Mouse (Mus musculus) heart, embryonic 16.5 days (tissue): Measurements from ENCODE around the gene Alkbh8. TPM values are rescaled to one million over a fixed set of nuclear protein-coding genes. Genes with fewer than 3 reads are reported as not detected.
"Not testable (repeated sequence)": the region's sequence is repeated elsewhere in the genome, so short reads cannot be mapped to it uniquely, and the experiment has no call there.

ENCODE experiments used
- ATAC-seq: fragments of 200-750 bp; cut with Nextera tagmentation; replicated peaks from 2 replicates; pipeline ENCODE4 v1.8.0; 2017; ENCODE audit warnings: moderate number of reproducible peaks; ENCODE audit not compliant: insufficient read depth, low FRiP score; ENCODE audit errors: extremely low read depth
- H3K27ac ChIP-seq: fragments of 300-500 bp; sonication (generic); 2 replicates; pipeline ENCODE4 v1.5.1; 2014; ENCODE audit warnings: mild to moderate bottlenecking, low read length, control low read depth, moderate library complexity
- H3K27me3 ChIP-seq: fragments of 300-500 bp; sonication (generic); 2 replicates; pipeline ENCODE4 v1.6.1; 2014; ENCODE audit warnings: low read length, mixed read lengths; ENCODE audit not compliant: control insufficient read depth, insufficient read depth
- H3K36me3 ChIP-seq: fragments of 300-500 bp; sonication (generic); 2 replicates; pipeline ENCODE4 v1.6.1; 2014; ENCODE audit not compliant: control insufficient read depth, insufficient read depth
- H3K4me1 ChIP-seq: fragments of 300-500 bp; sonication (generic); 2 replicates; pipeline ENCODE4 v1.6.1; 2014; ENCODE audit warnings: low read length, mixed read lengths; ENCODE audit not compliant: control insufficient read depth, insufficient read depth
- H3K4me2 ChIP-seq: fragments of 300-500 bp; sonication (generic); 2 replicates; pipeline ENCODE4 v1.6.1; 2014; ENCODE audit warnings: low read depth, mild to moderate bottlenecking, control low read depth, low read length
- H3K4me3 ChIP-seq: fragments of 300-500 bp; sonication (generic); 2 replicates; pipeline ENCODE4 v1.5.1; 2014; ENCODE audit warnings: mild to moderate bottlenecking, control low read depth, low read length
- H3K9ac ChIP-seq: fragments of 300-500 bp; sonication (generic); 2 replicates; pipeline ENCODE4 v1.6.1; 2014; ENCODE audit warnings: low read length, control low read depth
- H3K9me3 ChIP-seq: fragments of 300-500 bp; sonication (generic); replicated peaks from 2 replicates; pipeline ENCODE4 v1.6.1; 2016; ENCODE audit warnings: low read length; ENCODE audit not compliant: control insufficient read depth
- WGBS: fragments of 180-500 bp; shearing (Covaris S2); extraction: QIAGEN DNeasy Blood & Tissue Kit; methylation state at CpG from one replicate; pipeline ENCODE4 v1.1.7; 2014; 5-methylcytosine and 5-hydroxymethylcytosine counted together
- polyA plus RNA-seq: library from polyadenylated mRNA; unstranded; fragments of >200 nt; fragmentation: Nextera tagmentation; extraction: Ambion mirVana; gene quantifications from 2 replicates; pipeline ENCODE4 v1.2.1, GENCODE M21; 2015

Gene Alkbh8
- 14.0 and 16.3 TPM in 2 replicates for polyA plus RNA-seq

- Histone ChIP-seq H3K9ac (peak within 1 kb of the TSS; percentile 88), H3K4me2 (peak within 1 kb of the TSS; percentile 65), H3K4me3 (peak within 1 kb of the TSS; percentile 90), H3K27me3 (no peaks in the 10 kb centered on the region), H3K4me1 (peaks cover 2% of the 10 kb centered on the region; the same call in 1 of the 2 replicates), H3K9me3 (no peaks in the 10 kb centered on the region), H3K27ac (peak within 1 kb of the TSS; percentile 74), H3K36me3 (no peaks in the 10 kb centered on the region)
- peak; percentile 97 for ATAC-seq
- WGBS = 6% methylated on average over 20 of the region's 20 CpGs
Measured at GRCm38 (mm10) chr9:3334962-3335767, at the start of gene Alkbh8. TSS of gene Alkbh8 (plus strand) at chr9:3335140.

- no peak overlapping the region for H3K27ac ChIP-seq
- H3K9ac ChIP-seq = no peak overlapping the region
- no peak overlapping the region for H3K4me3 ChIP-seq
- ATAC-seq = no peak
- H3K4me2 ChIP-seq = no peak overlapping the region
- no peaks in the 10 kb centered on the region for H3K4me1 ChIP-seq
- no peaks in the 10 kb centered on the region for H3K36me3 ChIP-seq
- H3K27me3 ChIP-seq = no peaks in the 10 kb centered on the region
- peaks cover 5% of the 10 kb centered on the region for H3K9me3 ChIP-seq
Measured at GRCm38 (mm10) chr9:3309292-3309836, 25.6 kb upstream of the Alkbh8 start.

- Histone ChIP-seq H3K36me3 (no peaks in the 10 kb centered on the region), H3K4me3 (no peak overlapping the region), H3K4me1 (no peaks in the 10 kb centered on the region), H3K9me3 (peaks cover 5% of the 10 kb centered on the region), H3K27me3 (no peaks in the 10 kb centered on the region), H3K27ac (no peak overlapping the region), H3K4me2 (no peak overlapping the region), H3K9ac (no peak overlapping the region)
- no peak; the same call in 1 of the 2 replicates for ATAC-seq
- WGBS = 65% methylated on average over 2 of the region's 2 CpGs
Measured at GRCm38 (mm10) chr9:3310016-3310415, 24.9 kb upstream of the Alkbh8 start.

GRCm38 (mm10) chr9:3327342-3328053 lies 7.4 kb upstream of the Alkbh8 start:
- 39% methylated on average over 9 of the region's 9 CpGs for WGBS

DNA sequence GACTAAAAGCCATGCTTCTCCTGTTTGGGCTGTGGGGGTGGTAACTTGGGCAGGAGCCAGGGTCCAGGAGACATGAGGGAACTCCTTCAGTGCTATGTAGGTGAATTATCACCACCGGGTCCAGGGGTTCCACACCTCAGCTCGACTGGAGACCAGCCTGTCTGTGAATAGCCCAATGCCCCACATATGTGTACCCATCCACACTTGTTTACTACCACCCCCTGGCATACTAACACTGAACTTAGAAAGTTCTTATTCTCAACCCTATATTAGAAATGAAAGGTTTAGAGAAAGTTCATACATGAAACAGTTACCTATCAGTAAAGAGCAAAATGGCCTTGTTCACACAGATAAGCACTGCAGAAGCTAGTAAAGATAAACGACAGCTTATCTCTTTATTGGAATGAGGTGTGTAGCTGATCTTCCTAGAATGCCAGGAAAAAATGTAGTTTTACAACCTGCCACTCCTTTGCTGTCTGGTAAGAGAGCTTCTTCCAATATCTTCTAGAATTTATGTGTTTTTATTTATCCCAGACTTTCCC lies 6.8 kb upstream of the Alkbh8 start:
- H3K27ac ChIP-seq = no peak overlapping the region
- no peaks in the 10 kb centered on the region for H3K27me3 ChIP-seq
- H3K4me1 ChIP-seq = no peaks in the 10 kb centered on the region
- no peak overlapping the region for H3K9ac ChIP-seq
- ATAC-seq = no peak
- no peak overlapping the region for H3K4me2 ChIP-seq
- H3K36me3 ChIP-seq = no peaks in the 10 kb centered on the region
- H3K4me3 ChIP-seq = no peak overlapping the region
- 31% methylated on average over 3 of the region's 3 CpGs for WGBS
- H3K9me3 ChIP-seq = no peaks in the 10 kb centered on the region

More at GRCm38 (mm10) chr9:3327342-3328053, 7.4 kb upstream of the Alkbh8 start:
- not testable (repeated sequence) for H3K9me3 ChIP-seq, ATAC-seq, H3K27me3 ChIP-seq, H3K27ac ChIP-seq, H3K4me3 ChIP-seq, H3K9ac ChIP-seq, H3K36me3 ChIP-seq, H3K4me1 ChIP-seq, H3K4me2 ChIP-seq

- Histone ChIP-seq H3K9ac (no peak overlapping the region), H3K27ac (no peak overlapping the region), H3K9me3 (no peaks in the 10 kb centered on the region), H3K27me3 (no peaks in the 10 kb centered on the region), H3K36me3 (no peaks in the 10 kb centered on the region), H3K4me1 (no peaks in the 10 kb centered on the region), H3K4me3 (no peak overlapping the region), H3K4me2 (no peak overlapping the region)
- no peak for ATAC-seq
Measured at GRCm38 (mm10) chr9:3330319-3330718, 4.6 kb upstream of the Alkbh8 start.

DNA sequence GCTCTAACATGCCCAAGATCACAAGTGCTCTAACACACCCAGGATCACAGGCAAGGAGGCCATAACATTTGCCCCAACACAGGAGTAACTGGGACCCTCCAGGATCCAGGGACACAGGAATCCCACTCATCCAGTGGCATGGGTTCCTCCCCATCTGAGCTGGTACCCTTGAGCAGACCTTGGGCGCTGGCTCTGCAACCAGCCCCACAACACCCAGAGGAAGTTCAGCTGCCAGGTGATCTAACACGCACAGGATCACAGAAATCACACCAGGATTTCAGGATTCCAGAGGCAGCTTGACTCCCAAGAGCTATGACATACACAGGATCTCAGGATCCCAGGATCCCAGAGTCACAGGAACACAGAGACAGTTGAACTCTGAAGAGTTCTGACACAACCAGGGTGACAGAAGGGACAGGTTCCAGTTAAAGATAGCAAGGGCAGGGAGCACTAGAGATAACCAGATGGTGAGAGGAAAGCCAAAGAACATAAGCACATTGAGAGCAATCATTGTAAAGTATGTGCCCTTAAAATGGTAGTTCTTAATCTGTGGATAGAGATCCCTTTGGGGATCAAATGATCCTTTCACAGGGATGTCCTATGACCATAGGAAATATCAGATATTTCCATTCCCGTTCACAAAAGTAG lies 4.1 kb upstream of the Alkbh8 start:
- Histone ChIP-seq H3K9ac (no peak overlapping the region), H3K27me3 (no peaks in the 10 kb centered on the region), H3K9me3 (no peaks in the 10 kb centered on the region), H3K36me3 (no peaks in the 10 kb centered on the region), H3K27ac (no peak overlapping the region), H3K4me2 (no peak overlapping the region), H3K4me1 (no peaks in the 10 kb centered on the region), H3K4me3 (no peak overlapping the region)
- no peak for ATAC-seq
- whole genome bisulfite sequencing = 72% methylated on average over 3 of the region's 3 CpGs

- peaks cover 2% of the 10 kb centered on the region; the same call in 1 of the 2 replicates for H3K4me1 ChIP-seq
- ATAC-seq = no peak
- 0 out of 2 replicates have a peak, but pooled peaks cover 4% of the 10 kb centered on the region for H3K36me3 ChIP-seq
- 89% methylated on average over 3 of the region's 3 CpGs for WGBS
- H3K9me3 ChIP-seq = no peaks in the 10 kb centered on the region
- H3K9ac ChIP-seq = no peak overlapping the region
- no peaks in the 10 kb centered on the region for H3K27me3 ChIP-seq
- H3K4me2 ChIP-seq = 0 out of 2 replicates have a peak overlapping the region, but pooled peaks have one; percentile 26
- no peak overlapping the region for H3K27ac ChIP-seq
- no peak overlapping the region for H3K4me3 ChIP-seq
Measured at GRCm38 (mm10) chr9:3336661-3337060, 1.7 kb downstream of the Alkbh8 start.
